Mouse (Mus musculus): ENCODE results near the gene Ccdc43. TPM values are rescaled to one million over a fixed set of nuclear protein-coding genes. Genes with fewer than 3 reads are reported as not detected.

Ccdc43 gene
- total RNA-seq (2023), result 37.7 TPM

GRCm38 (mm10) chr11:102697338-102698017, at the start of gene Ccdc43:
Ccdc43 (minus strand) TSS chr11:102697782.

GRCm38 (mm10) chr11:102663416-102663815, 34.2 kb downstream of the Ccdc43 start, which contains the start of gene Meioc:
Meioc (plus strand) TSS chr11:102663716.

Other genes starting within 250 kb of the Ccdc43 start
- 13.6 TPM for gene Itga2b, start 227.7 kb downstream of the Ccdc43 start, total RNA-seq (2023)
- 53.6 TPM for gene Gpatch8, start 141.4 kb downstream of the Ccdc43 start, total RNA-seq (2023)
- gene Gm11627, start 118.3 kb downstream of the Ccdc43 start, total RNA-seq (2023), result not detected
- gene Fzd2, start 93.4 kb downstream of the Ccdc43 start, total RNA-seq (2023), result not detected
- gene Meioc, start 34.1 kb downstream of the Ccdc43 start, total RNA-seq (2023), result not detected
- 2.5 TPM for gene Adam11, start 63.7 kb upstream of the Ccdc43 start, total RNA-seq (2023)
- gene Gjc1, start 121.9 kb upstream of the Ccdc43 start, total RNA-seq (2023), result not detected
- gene Higd1b, start 138.1 kb upstream of the Ccdc43 start, total RNA-seq (2023), result not detected
- gene Eftud2, start 183.2 kb upstream of the Ccdc43 start, total RNA-seq (2023), result 149 TPM
- gene Ccdc103, start 183.4 kb upstream of the Ccdc43 start, total RNA-seq (2023), result not detected
- not detected for gene Fam187a, start 187.4 kb upstream of the Ccdc43 start, total RNA-seq (2023)
- gene Gfap, start 203.1 kb upstream of the Ccdc43 start, total RNA-seq (2023), result not detected
- gene Kif18b, start 227.3 kb upstream of the Ccdc43 start, total RNA-seq (2023), result 0.24 TPM
- gene C1ql1, start 248.9 kb upstream of the Ccdc43 start, total RNA-seq (2023), result not detected

All from CD8-positive naive resting alpha-beta T cell, adult 57 days (primary cell).